8 mouse cellular contexts compared by ENCODE assay signal in genomic region chr12:104838987-104839386, GRCm38 (mm10). TPM values are rescaled to one million over a fixed set of nuclear protein-coding genes. Genes with fewer than 3 reads are reported as not detected.
DNase-seq lines count a peak whose midpoint lies in the region; ATAC-seq and TF ChIP-seq lines count a peak whose summit lies in the region.

No protein-coding gene starts in this region.

- H3K9me3 ChIP-seq in MEL (replicated peaks; ENCODE audit: insufficient read depth, low read length): no peaks in the 10 kb centered on the region

- DNase-seq in embryo, embryonic 11 days: peak; percentile 41
- no peak for DNase-seq in embryo, embryonic 10 days (ENCODE audit: low spot score)
- DNase-seq in liver, adult 2 months (ENCODE audit: extremely low read depth, low read depth, low spot score): no peak
- DNase-seq in liver (no peak), MEL (ENCODE audit: low read depth, low spot score) (no peak)
- peak; percentile 68 for DNase-seq in layer of hippocampus, adult 9-11 months

- no peaks in the 10 kb centered on the region for H3K36me3 ChIP-seq in liver, adult 2 months (ENCODE audit: control insufficient read depth, insufficient read depth, low read length)
- H3K36me3 ChIP-seq in MEL (ENCODE audit: control insufficient read depth in 1 of 2, insufficient read depth in 2 of 2, low read length in 2 of 2): peaks cover 0 to 2% of the 10 kb centered on the region in 2 experiments; a peak in 1 of 4 replicates

- H3K79me2 ChIP-seq in liver, adult 2 months (ENCODE audit: control insufficient read depth, insufficient read depth, low read length): peaks cover 65% of the 10 kb centered on the region
- no peaks in the 10 kb centered on the region for H3K79me2 ChIP-seq in MEL (ENCODE audit: control insufficient read depth, insufficient read depth, low read length, poor library complexity)

- no peak overlapping the region for H3K4me3 ChIP-seq in liver, adult 2 months (ENCODE audit: insufficient read depth, low read depth, low read length)
- no peak overlapping the region for H3K4me3 ChIP-seq in MEL (ENCODE audit: control insufficient read depth in 1 of 2, insufficient read depth in 1 of 2, low read depth in 2 of 2, low read length in 2 of 2)

- H3K9ac ChIP-seq in liver, adult 2 months (ENCODE audit: low read depth, low read length): no peak overlapping the region
- no peak overlapping the region for H3K9ac ChIP-seq in MEL (ENCODE audit: control insufficient read depth, low read depth, low read length, poor library complexity, severe bottlenecking)

- no peak for TF ChIP-seq POLR2A in liver, adult 2 months (IDR thresholded peaks at IDR 0.05; ENCODE audit: extremely low read depth, insufficient read depth, low read length)
- TF ChIP-seq POLR2A in MEL (IDR thresholded peaks at IDR 0.05; ENCODE audit: control insufficient read depth in 1 of 2, insufficient read depth in 1 of 2, low read depth in 1 of 2, low read length in 2 of 2, poor library complexity in 1 of 2): no peak

- no peak for ATAC-seq in CD4-positive, CD25-positive, alpha-beta regulatory T cell, adult 4 months
- no peak for ATAC-seq in erythroblast, adult 5-6 weeks (replicated peaks; ENCODE audit: low FRiP score, poor library complexity, severe bottlenecking)

- TF ChIP-seq EP300 in MEL (IDR thresholded peaks at IDR 0.05; ENCODE audit: low read depth in 1 of 2, low read length in 2 of 2): no peak

- 0 out of 2 replicates have a peak overlapping the region, but pooled peaks have one; percentile 7 for H3K27ac ChIP-seq in liver, adult 2 months (replicated peaks; ENCODE audit: insufficient read depth, low read depth, low read length)
- no peak overlapping the region for H3K27ac ChIP-seq in MEL (ENCODE audit: control insufficient read depth, low read depth, low read length)

- WGBS in liver, adult 2 months: 63% methylated on average over 4 of the region's 4 CpGs

- H3K27me3 ChIP-seq in liver, adult 2 months (ENCODE audit: control insufficient read depth, insufficient read depth, low read length): no peaks in the 10 kb centered on the region
- H3K27me3 ChIP-seq in MEL (ENCODE audit: control insufficient read depth in 1 of 2, insufficient read depth in 2 of 2, low read length in 2 of 2): no peaks in the 10 kb centered on the region

- H3K4me1 ChIP-seq in liver, adult 2 months (ENCODE audit: control insufficient read depth, insufficient read depth, low read length): peaks cover 49% of the 10 kb centered on the region
- peaks cover 3 to 12% of the 10 kb centered on the region in 2 experiments; a peak in 3 of 4 replicates for H3K4me1 ChIP-seq in MEL (ENCODE audit: control insufficient read depth in 1 of 2, insufficient read depth in 2 of 2, low read length in 2 of 2)

- TF ChIP-seq CTCF in liver, adult 2 months (IDR thresholded peaks at IDR 0.05; ENCODE audit: low read depth, low read length): peak; percentile 61
- peak in 2 of 3 experiments; percentile 34 to 58; a peak in 5 of 6 replicates for TF ChIP-seq CTCF in MEL (IDR thresholded peaks at IDR 0.05 in 2 of 3, conservative IDR thresholded peaks at IDR 0.05 in 1 of 3; ENCODE audit: control insufficient read depth in 1 of 3, insufficient read depth in 1 of 3, low read depth in 2 of 3, low read length in 3 of 3, poor library complexity in 1 of 3, severe bottlenecking in 1 of 3)

- TF ChIP-seq RAD21 in MEL (IDR thresholded peaks at IDR 0.05; ENCODE audit: low read depth, low read length): no peak; the same call in none of the 2 replicates

TF ChIP-seq in MEL, 35 proteins besides CTCF, POLR2A, EP300 and RAD21:
- no peak for TF ChIP-seq NRF1 (IDR thresholded peaks at IDR 0.05; ENCODE audit: insufficient read depth, low read depth, low read length, poor library complexity, severe bottlenecking)
- no peak for TF ChIP-seq TCF12 (IDR thresholded peaks at IDR 0.05; ENCODE audit: low read depth, low read length)
- TF ChIP-seq SIN3A (IDR thresholded peaks at IDR 0.05; ENCODE audit: low read length): no peak
- peak; percentile 24 for TF ChIP-seq SMC3 (IDR thresholded peaks at IDR 0.05; ENCODE audit: low read depth, low read length)
- no peak for TF ChIP-seq GATA1 (IDR thresholded peaks at IDR 0.05; ENCODE audit: low read depth, low read length)
- TF ChIP-seq UBTF (IDR thresholded peaks at IDR 0.05; ENCODE audit: borderline replicate concordance, insufficient read depth, low read depth, low read length): no peak
- no peak for TF ChIP-seq KAT2A (conservative IDR thresholded peaks at IDR 0.05; ENCODE audit: low read depth, low read length)
- no peak for TF ChIP-seq ZKSCAN1 (IDR thresholded peaks at IDR 0.05; ENCODE audit: low read depth, low read length)
TF ChIP-seq in MEL: peak in this region for 1.

RNA-seq across cellular contexts. Expression of gene Clmn, which starts 25.9 kb away (rescaled TPM):
- total RNA-seq in liver, adult 2 months (2014; rRNA removed): 20.4 and 22.4 TPM in 2 replicates
- 12.1 and 13.7 TPM in 2 replicates for polyA plus RNA-seq in liver, adult 2 months (2012; rRNA removed)
- 0.07 TPM in 1 of 2 replicates, not detected in the other for total RNA-seq in MEL (2012; rRNA removed)
- polyA plus RNA-seq in MEL (2012; ENCODE audit: insufficient read depth in 1 of 2, insufficient read length in 2 of 2, low read depth in 1 of 2, low replicate concordance in 2 of 2, missing spikeins in 1 of 2): not detected
- polyA plus RNA-seq in CD4-positive, CD25-positive, alpha-beta regulatory T cell, adult 4 months (2017; shearing (Covaris generic)): not detected
- total RNA-seq in erythroblast, adult 5-6 weeks (2015; ENCODE audit: low replicate concordance): not detected in 2 replicates
- 0.14 TPM in 1 of 2 replicates, not detected in the other for total RNA-seq in erythroblast, adult 5-6 weeks (2017; ENCODE audit: low replicate concordance)

Comparison
In these comparisons a context has a peak if more than half of its experiments do, and no peak if none do; other contexts are left out.
1. DNase-seq: peak in embryo, embryonic 11 days (single experiment) and layer of hippocampus, adult 9-11 months (single experiment); none in embryo, embryonic 10 days (single experiment), liver, adult 2 months (single experiment), liver (single experiment) and MEL (single experiment).
2. RNA of gene Clmn, which starts 25.9 kb away (total RNA-seq): 20.4 to 22.4 TPM in liver, adult 2 months; 0.07 TPM in MEL and 0.14 TPM in erythroblast, adult 5-6 weeks; every median in the first group is over 10 times any median in the second.